Mouse (Mus musculus): ENCODE results near the gene Adgra3.

GRCm38 (mm10) chr5:50014658-50015057 is 44.1 kb downstream of the Adgra3 start:
- no peak for TF ChIP-seq POLR2A (IDR thresholded peaks at IDR 0.05; ENCODE audit: insufficient read depth, low read depth, low read length)
- TF ChIP-seq CTCF (IDR thresholded peaks at IDR 0.05; ENCODE audit: insufficient read depth, low read depth, low read length): no peak
